Mouse (Mus musculus): ENCODE results near the gene Nlrc4.

DNA sequence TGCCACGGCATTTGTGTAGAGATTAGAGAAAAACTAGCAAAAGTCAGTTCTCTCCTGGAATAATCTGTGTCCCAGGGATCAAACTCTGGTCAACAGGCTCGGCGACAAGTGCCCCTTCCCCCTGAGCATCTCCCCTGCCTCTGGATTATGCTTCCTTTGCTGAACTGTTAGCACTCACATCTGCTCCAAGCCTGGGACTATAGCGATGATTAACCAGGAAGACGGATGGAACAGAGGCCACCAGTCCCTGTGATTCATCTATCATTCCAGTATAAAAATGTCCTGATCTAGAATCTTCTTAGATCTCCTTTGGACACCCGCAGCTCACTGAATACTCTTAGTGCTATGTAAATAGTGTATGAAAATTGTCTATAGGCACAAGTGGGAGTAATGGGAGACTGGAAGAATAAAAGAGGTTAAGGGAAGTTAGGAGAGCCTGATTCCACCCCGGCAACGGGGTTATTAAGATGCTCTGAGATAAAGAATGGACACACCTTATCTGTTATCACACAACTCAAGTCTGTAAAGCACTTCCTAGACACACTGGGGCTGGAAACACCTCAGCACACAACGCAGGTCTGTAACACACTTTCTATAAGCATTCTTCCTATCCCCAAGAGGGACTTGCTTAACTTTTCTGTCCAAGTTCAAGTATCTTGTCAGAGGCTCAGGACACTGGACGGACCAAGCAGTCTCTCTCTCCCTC is 817 bp downstream of the Nlrc4 start:
- TF ChIP-seq CTCF (IDR thresholded peaks at IDR 0.05; ENCODE audit: extremely low read depth, insufficient read depth, insufficient read length, insufficient replicate concordance): no peak
- no peak for TF ChIP-seq POLR2A (IDR thresholded peaks at IDR 0.05; ENCODE audit: low read depth, low read length)
